Mouse (Mus musculus) left cerebral cortex, adult 9 months (tissue): ENCODE measurements at regions not wholly inside any gene's neighbourhood (a gene's known extent, or its start where the extent isn't known, plus 50 kb on each side); places are given as distances from the start of the nearest gene placed in this dataset.
"Not testable (repeated sequence)": the region's sequence is repeated elsewhere in the genome, so short reads cannot be mapped to it uniquely, and the experiment has no call there.

Experiments used
- DNase-seq, 2 experiments: peaks; one replicate each; pipeline ENCODE4 v3.0.0; 2022; ENCODE audit warnings: low spot score in 2 of 2

GRCm38 (mm10) chr5:75405496-75405895 lies 169.2 kb upstream of the Kit start:
- no peak for DNase-seq

- no peak for DNase-seq
Observed at GRCm38 (mm10) chr5:75407686-75408085, 167.0 kb upstream of the Kit start.

GRCm38 (mm10) chr5:75410240-75411186 lies 164.2 kb upstream of the Kit start:
- DNase-seq: no peak

- not testable (repeated sequence) for DNase-seq
Observed at GRCm38 (mm10) chr5:75419282-75419681, 155.4 kb upstream of the Kit start.

GRCm38 (mm10) chr5:75432885-75433284 lies 141.8 kb upstream of the Kit start:
- no peak for DNase-seq

GRCm38 (mm10) chr5:75437924-75438323 lies 136.8 kb upstream of the Kit start:
- DNase-seq: no peak

GRCm38 (mm10) chr5:75444024-75444604 lies 130.6 kb upstream of the Kit start:
- DNase-seq: no peak

- no peak for DNase-seq
Observed at GRCm38 (mm10) chr5:75446386-75446785, 128.3 kb upstream of the Kit start.

- no peak for DNase-seq
Observed at GRCm38 (mm10) chr5:75449913-75450525, 124.7 kb upstream of the Kit start.

GRCm38 (mm10) chr5:75450564-75450963 lies 124.2 kb upstream of the Kit start:
- DNase-seq: no peak

GRCm38 (mm10) chr5:75451081-75451480 lies 123.6 kb upstream of the Kit start:
- no peak for DNase-seq

- DNase-seq: no peak
Observed at GRCm38 (mm10) chr5:75451693-75452092, 123.0 kb upstream of the Kit start.

- DNase-seq: no peak
Observed at GRCm38 (mm10) chr5:75453757-75454390, 120.8 kb upstream of the Kit start.

- DNase-seq: no peak
Observed at GRCm38 (mm10) chr5:75454961-75455541, 119.7 kb upstream of the Kit start.

GRCm38 (mm10) chr5:75457403-75457802 lies 117.3 kb upstream of the Kit start:
- DNase-seq: no peak

GRCm38 (mm10) chr5:75458317-75458716 lies 116.4 kb upstream of the Kit start:
- DNase-seq: peak in 1 of 2 experiments; percentile 7

GRCm38 (mm10) chr5:75459758-75460354 lies 114.9 kb upstream of the Kit start:
- no peak for DNase-seq

- no peak for DNase-seq
Observed at GRCm38 (mm10) chr5:75460414-75461025, 114.2 kb upstream of the Kit start.

GRCm38 (mm10) chr5:75461368-75461767 lies 113.3 kb upstream of the Kit start:
- no peak for DNase-seq

GRCm38 (mm10) chr5:75463591-75463990 lies 111.1 kb upstream of the Kit start:
- DNase-seq: no peak

- no peak for DNase-seq
Observed at GRCm38 (mm10) chr5:75465701-75466100, 109.0 kb upstream of the Kit start.
